Mouse (Mus musculus): ENCODE measurements around the gene Kcnk18. TPM values are rescaled to one million over a fixed set of nuclear protein-coding genes. Genes with fewer than 3 reads are reported as not detected.

Kcnk18 gene
- polyA plus RNA-seq, 1 experiment from 2014 or later = not detected

- 55% methylated on average over 7 of the region's 7 CpGs for WGBS
- ATAC-seq (ENCODE audit: low read depth) = no peak
- Histone ChIP-seq H3K27ac (ENCODE audit: low read depth, low read length) (no peak overlapping the region), H3K4me3 (ENCODE audit: low read depth, low read length) (no peak overlapping the region; the same call in 1 of the 2 replicates), H3K9me3 (ENCODE audit: control insufficient read depth, low read length) (no peaks in the 10 kb centered on the region), H3K4me1 (ENCODE audit: control insufficient read depth, insufficient read depth, low read length) (peaks cover 5% of the 10 kb centered on the region; the same call in 1 of the 2 replicates), H3K27me3 (ENCODE audit: control insufficient read depth, insufficient read depth, low read length) (0 out of 2 replicates have a peak, but pooled peaks cover 2% of the 10 kb centered on the region), H3K4me2 (ENCODE audit: low read depth, low read length) (peak overlapping the region; percentile 85; the same call in 1 of the 2 replicates), H3K9ac (replicated peaks; ENCODE audit: low read depth, low read length) (no peak overlapping the region), H3K36me3 (ENCODE audit: control insufficient read depth, insufficient read depth, low read length) (no peaks in the 10 kb centered on the region)
Measured at GRCm38 (mm10) chr19:59261604-59262003, 42.6 kb downstream of the Kcnk18 start.

GRCm38 (mm10) chr19:59263171-59263570, 44.2 kb downstream of the Kcnk18 start:
- Histone ChIP-seq H3K4me3 (ENCODE audit: low read depth, low read length) (no peak overlapping the region), H3K9me3 (ENCODE audit: control insufficient read depth, low read length) (no peaks in the 10 kb centered on the region), H3K27me3 (ENCODE audit: control insufficient read depth, insufficient read depth, low read length) (0 out of 2 replicates have a peak, but pooled peaks cover 2% of the 10 kb centered on the region), H3K4me2 (ENCODE audit: low read depth, low read length) (no peak overlapping the region), H3K36me3 (ENCODE audit: control insufficient read depth, insufficient read depth, low read length) (no peaks in the 10 kb centered on the region), H3K9ac (replicated peaks; ENCODE audit: low read depth, low read length) (no peak overlapping the region), H3K4me1 (ENCODE audit: control insufficient read depth, insufficient read depth, low read length) (peaks cover 5% of the 10 kb centered on the region; the same call in 1 of the 2 replicates), H3K27ac (ENCODE audit: low read depth, low read length) (no peak overlapping the region)
- WGBS = 89% methylated on average over 9 of the region's 9 CpGs
- ATAC-seq (ENCODE audit: low read depth) = no peak

- H3K4me2 ChIP-seq (ENCODE audit: low read depth, low read length) = no peak overlapping the region
- 0 out of 2 replicates have a peak, but pooled peaks cover 2% of the 10 kb centered on the region for H3K27me3 ChIP-seq (ENCODE audit: control insufficient read depth, insufficient read depth, low read length)
- no peak overlapping the region for H3K9ac ChIP-seq (replicated peaks; ENCODE audit: low read depth, low read length)
- no peak for ATAC-seq (ENCODE audit: low read depth)
- H3K27ac ChIP-seq (ENCODE audit: low read depth, low read length) = no peak overlapping the region
- no peak overlapping the region for H3K4me3 ChIP-seq (ENCODE audit: low read depth, low read length)
- no peaks in the 10 kb centered on the region for H3K9me3 ChIP-seq (ENCODE audit: control insufficient read depth, low read length)
- H3K4me1 ChIP-seq (ENCODE audit: control insufficient read depth, insufficient read depth, low read length) = peaks cover 5% of the 10 kb centered on the region; the same call in 1 of the 2 replicates
- H3K36me3 ChIP-seq (ENCODE audit: control insufficient read depth, insufficient read depth, low read length) = no peaks in the 10 kb centered on the region
- 71% methylated on average over 9 of the region's 9 CpGs for WGBS
Measured at GRCm38 (mm10) chr19:59264838-59265532, 46.0 kb downstream of the Kcnk18 start.

- no peak for ATAC-seq (ENCODE audit: low read depth)
- Histone ChIP-seq H3K4me2 (ENCODE audit: low read depth, low read length) (no peak overlapping the region), H3K9me3 (ENCODE audit: control insufficient read depth, low read length) (no peaks in the 10 kb centered on the region), H3K4me3 (ENCODE audit: low read depth, low read length) (no peak overlapping the region), H3K4me1 (ENCODE audit: control insufficient read depth, insufficient read depth, low read length) (no peaks in the 10 kb centered on the region; the same call in 1 of the 2 replicates), H3K9ac (replicated peaks; ENCODE audit: low read depth, low read length) (no peak overlapping the region), H3K27ac (ENCODE audit: low read depth, low read length) (no peak overlapping the region), H3K36me3 (ENCODE audit: control insufficient read depth, insufficient read depth, low read length) (no peaks in the 10 kb centered on the region), H3K27me3 (ENCODE audit: control insufficient read depth, insufficient read depth, low read length) (0 out of 2 replicates have a peak, but pooled peaks cover 2% of the 10 kb centered on the region)
- WGBS = 57% methylated on average over 6 of the region's 6 CpGs
Measured at GRCm38 (mm10) chr19:59265907-59266306, 46.9 kb downstream of the Kcnk18 start.

GRCm38 (mm10) chr19:59267417-59267963, 48.5 kb downstream of the Kcnk18 start:
- Histone ChIP-seq H3K27ac (ENCODE audit: low read depth, low read length) (no peak overlapping the region), H3K9ac (replicated peaks; ENCODE audit: low read depth, low read length) (no peak overlapping the region), H3K9me3 (ENCODE audit: control insufficient read depth, low read length) (no peaks in the 10 kb centered on the region), H3K4me3 (ENCODE audit: low read depth, low read length) (no peak overlapping the region), H3K27me3 (ENCODE audit: control insufficient read depth, insufficient read depth, low read length) (no peaks in the 10 kb centered on the region), H3K4me1 (ENCODE audit: control insufficient read depth, insufficient read depth, low read length) (no peaks in the 10 kb centered on the region), H3K36me3 (ENCODE audit: control insufficient read depth, insufficient read depth, low read length) (no peaks in the 10 kb centered on the region), H3K4me2 (ENCODE audit: low read depth, low read length) (no peak overlapping the region)
- ATAC-seq (ENCODE audit: low read depth) = no peak
- 14% methylated on average over 5 of the region's 5 CpGs for WGBS

- H3K4me1 ChIP-seq (ENCODE audit: control insufficient read depth, insufficient read depth, low read length) = no peaks in the 10 kb centered on the region
- 87% methylated on average over 7 of the region's 7 CpGs for WGBS
- H3K36me3 ChIP-seq (ENCODE audit: control insufficient read depth, insufficient read depth, low read length) = no peaks in the 10 kb centered on the region
- H3K9me3 ChIP-seq (ENCODE audit: control insufficient read depth, low read length) = no peaks in the 10 kb centered on the region
- no peak overlapping the region for H3K9ac ChIP-seq (replicated peaks; ENCODE audit: low read depth, low read length)
- H3K27me3 ChIP-seq (ENCODE audit: control insufficient read depth, insufficient read depth, low read length) = no peaks in the 10 kb centered on the region
- no peak for ATAC-seq (ENCODE audit: low read depth)
- no peak overlapping the region for H3K4me2 ChIP-seq (ENCODE audit: low read depth, low read length)
- no peak overlapping the region for H3K4me3 ChIP-seq (ENCODE audit: low read depth, low read length)
- no peak overlapping the region for H3K27ac ChIP-seq (ENCODE audit: low read depth, low read length)
Measured at GRCm38 (mm10) chr19:59273190-59273589, 54.2 kb downstream of the Kcnk18 start.

- ATAC-seq (ENCODE audit: low read depth) = no peak
- 73% methylated on average over 7 of the region's 7 CpGs for WGBS
Measured at GRCm38 (mm10) chr19:59276354-59276753, 57.3 kb downstream of the Kcnk18 start.

GRCm38 (mm10) chr19:59280841-59281240, 61.8 kb downstream of the Kcnk18 start:
- Histone ChIP-seq H3K36me3 (ENCODE audit: control insufficient read depth, insufficient read depth, low read length) (no peaks in the 10 kb centered on the region), H3K4me3 (ENCODE audit: low read depth, low read length) (no peak overlapping the region), H3K4me2 (ENCODE audit: low read depth, low read length) (no peak overlapping the region), H3K9me3 (ENCODE audit: control insufficient read depth, low read length) (no peaks in the 10 kb centered on the region), H3K4me1 (ENCODE audit: control insufficient read depth, insufficient read depth, low read length) (no peaks in the 10 kb centered on the region), H3K27me3 (ENCODE audit: control insufficient read depth, insufficient read depth, low read length) (no peaks in the 10 kb centered on the region), H3K9ac (replicated peaks; ENCODE audit: low read depth, low read length) (no peak overlapping the region), H3K27ac (ENCODE audit: low read depth, low read length) (no peak overlapping the region)
- ATAC-seq (ENCODE audit: low read depth) = no peak; the same call in 1 of the 2 replicates

More at GRCm38 (mm10) chr19:59276354-59276753, 57.3 kb downstream of the Kcnk18 start:
- Histone ChIP-seq H3K4me3 (ENCODE audit: low read depth, low read length) (no peak overlapping the region), H3K4me2 (ENCODE audit: low read depth, low read length) (no peak overlapping the region), H3K4me1 (ENCODE audit: control insufficient read depth, insufficient read depth, low read length) (no peaks in the 10 kb centered on the region), H3K9me3 (ENCODE audit: control insufficient read depth, low read length) (no peaks in the 10 kb centered on the region), H3K27me3 (ENCODE audit: control insufficient read depth, insufficient read depth, low read length) (no peaks in the 10 kb centered on the region), H3K27ac (ENCODE audit: low read depth, low read length) (no peak overlapping the region), H3K9ac (replicated peaks; ENCODE audit: low read depth, low read length) (no peak overlapping the region), H3K36me3 (ENCODE audit: control insufficient read depth, insufficient read depth, low read length) (no peaks in the 10 kb centered on the region)

- 86% methylated on average over 3 of the region's 3 CpGs for WGBS
- Histone ChIP-seq H3K27me3 (ENCODE audit: control insufficient read depth, insufficient read depth, low read length) (no peaks in the 10 kb centered on the region), H3K4me1 (ENCODE audit: control insufficient read depth, insufficient read depth, low read length) (no peaks in the 10 kb centered on the region), H3K27ac (ENCODE audit: low read depth, low read length) (no peak overlapping the region), H3K36me3 (ENCODE audit: control insufficient read depth, insufficient read depth, low read length) (no peaks in the 10 kb centered on the region), H3K9ac (replicated peaks; ENCODE audit: low read depth, low read length) (no peak overlapping the region), H3K9me3 (ENCODE audit: control insufficient read depth, low read length) (no peaks in the 10 kb centered on the region), H3K4me2 (ENCODE audit: low read depth, low read length) (no peak overlapping the region), H3K4me3 (ENCODE audit: low read depth, low read length) (no peak overlapping the region)
- no peak for ATAC-seq (ENCODE audit: low read depth)
Measured at GRCm38 (mm10) chr19:59282001-59282400, 63.0 kb downstream of the Kcnk18 start.
